Mouse (Mus musculus) small intestine, adult 2 months (tissue): ENCODE results near the gene Efnb1.

Source experiments
- CTCF ChIP-seq: fragments of 200-500 bp; IDR thresholded peaks from 2 replicates; pipeline ENCODE4 v1.5.1; 2012; ENCODE audit warnings: low read depth, mild to moderate bottlenecking, control low read depth, inconsistent platforms, low read length, moderate library complexity, mixed read lengths; ENCODE audit not compliant: insufficient replicate concordance, insufficient read length; ENCODE audit errors: extremely low read depth
- POLR2A ChIP-seq: fragments of 200-500 bp; IDR thresholded peaks from 2 replicates; pipeline ENCODE4 v1.6.1; 2012; ENCODE audit warnings: low read depth, mild to moderate bottlenecking, control low read depth, inconsistent platforms, low read length, moderate library complexity

GRCm38 (mm10) chrX:99153266-99153646 is 17.3 kb downstream of the Efnb1 start:
- TF ChIP-seq CTCF: no peak
- no peak for TF ChIP-seq POLR2A
